Mouse (Mus musculus): ENCODE measurements around the gene Fads2. TPM values are rescaled to one million over a fixed set of nuclear protein-coding genes. Genes with fewer than 3 reads are reported as not detected.

Fads2 gene
- polyA plus RNA-seq, 1 experiment from 2014 or later, result 133 TPM

GRCm38 (mm10) chr19:10057486-10058351 is 43.8 kb downstream of the Fads2 start:
- no peak for ATAC-seq (ENCODE audit: low FRiP score, low read depth)
- H3K27me3 ChIP-seq (replicated peaks), result no peaks in the 10 kb centered on the region
- H3K4me3 ChIP-seq, result no peak overlapping the region
- no peaks in the 10 kb centered on the region for H3K9me3 ChIP-seq
- WGBS, result 74% methylated on average over 11 of the region's 11 CpGs
- no peak overlapping the region for H3K4me2 ChIP-seq (replicated peaks)
- no peak overlapping the region for H3K27ac ChIP-seq
- H3K9ac ChIP-seq, result no peak overlapping the region
- H3K4me1 ChIP-seq, result peaks cover 7% of the 10 kb centered on the region; the same call in 1 of the 2 replicates
- peaks cover 19% of the 10 kb centered on the region for H3K36me3 ChIP-seq

GRCm38 (mm10) chr19:10056686-10057085 is 44.9 kb downstream of the Fads2 start:
- Histone ChIP-seq H3K9me3 (no peaks in the 10 kb centered on the region), H3K4me2 (replicated peaks) (no peak overlapping the region), H3K27ac (no peak overlapping the region), H3K27me3 (replicated peaks) (no peaks in the 10 kb centered on the region), H3K9ac (no peak overlapping the region), H3K4me3 (no peak overlapping the region), H3K4me1 (peaks cover 7% of the 10 kb centered on the region; the same call in 1 of the 2 replicates), H3K36me3 (peaks cover 9% of the 10 kb centered on the region)
- WGBS, result 95% methylated on average over 3 of the region's 3 CpGs
- ATAC-seq (ENCODE audit: low FRiP score, low read depth), result no peak

DNA sequence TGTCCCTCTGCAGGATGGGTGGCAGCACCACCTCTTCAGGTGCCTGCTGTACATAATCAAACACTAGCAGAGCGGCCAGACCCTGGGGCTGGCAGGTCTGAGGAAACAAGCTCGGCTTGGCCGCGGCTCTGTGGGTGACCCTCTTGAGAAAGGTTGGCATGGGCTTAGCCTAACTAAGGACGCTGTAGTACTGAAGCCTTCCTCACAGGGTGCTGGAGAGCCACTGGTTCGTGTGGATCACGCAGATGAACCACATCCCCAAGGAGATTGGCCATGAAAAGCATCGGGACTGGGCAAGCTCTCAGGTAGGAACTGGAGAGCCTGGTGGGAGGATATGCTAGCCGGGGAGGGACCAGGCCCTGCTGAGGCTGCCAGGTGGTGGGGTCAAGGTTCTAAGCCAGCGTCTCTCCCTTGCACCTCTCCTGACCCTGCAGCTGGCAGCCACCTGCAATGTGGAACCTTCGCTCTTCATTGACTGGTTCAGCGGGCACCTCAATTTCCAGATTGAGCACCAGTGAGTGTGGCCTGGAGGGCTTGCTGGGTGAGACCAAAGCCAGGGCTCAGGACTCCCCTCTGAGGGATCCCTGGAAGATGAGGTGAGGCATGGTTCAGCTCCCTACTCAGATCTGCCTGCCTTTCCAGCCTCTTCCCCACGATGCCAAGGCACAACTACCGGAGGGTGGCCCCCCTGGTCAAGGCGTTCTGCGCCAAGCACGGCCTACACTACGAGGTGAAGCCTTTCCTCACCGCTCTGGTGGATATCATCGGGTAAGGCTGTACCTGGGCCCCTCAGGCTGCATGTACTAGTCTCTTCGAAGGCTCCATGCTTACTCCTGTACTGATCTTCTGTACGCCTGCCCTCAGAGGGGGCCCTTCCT is 45.5 kb downstream of the Fads2 start:
- peaks cover 3% of the 10 kb centered on the region; the same call in 1 of the 2 replicates for H3K36me3 ChIP-seq
- no peak overlapping the region for H3K4me2 ChIP-seq (replicated peaks)
- H3K27me3 ChIP-seq (replicated peaks), result no peaks in the 10 kb centered on the region
- no peak overlapping the region for H3K27ac ChIP-seq
- H3K4me1 ChIP-seq, result peaks cover 4% of the 10 kb centered on the region; the same call in 1 of the 2 replicates
- H3K9ac ChIP-seq, result no peak overlapping the region
- H3K4me3 ChIP-seq, result no peak overlapping the region
- H3K9me3 ChIP-seq, result no peaks in the 10 kb centered on the region
- WGBS, result 86% methylated on average over 22 of the region's 22 CpGs
- no peak for ATAC-seq (ENCODE audit: low FRiP score, low read depth)

GRCm38 (mm10) chr19:10055261-10055660 is 46.3 kb downstream of the Fads2 start:
- no peak overlapping the region for H3K4me2 ChIP-seq (replicated peaks)
- no peaks in the 10 kb centered on the region for H3K4me1 ChIP-seq
- no peaks in the 10 kb centered on the region for H3K9me3 ChIP-seq
- 87% methylated on average over 3 of the region's 3 CpGs for WGBS
- H3K9ac ChIP-seq, result no peak overlapping the region
- ATAC-seq (ENCODE audit: low FRiP score, low read depth), result no peak
- no peak overlapping the region for H3K27ac ChIP-seq
- no peaks in the 10 kb centered on the region for H3K27me3 ChIP-seq (replicated peaks)
- no peak overlapping the region for H3K4me3 ChIP-seq
- no peaks in the 10 kb centered on the region for H3K36me3 ChIP-seq

DNA sequence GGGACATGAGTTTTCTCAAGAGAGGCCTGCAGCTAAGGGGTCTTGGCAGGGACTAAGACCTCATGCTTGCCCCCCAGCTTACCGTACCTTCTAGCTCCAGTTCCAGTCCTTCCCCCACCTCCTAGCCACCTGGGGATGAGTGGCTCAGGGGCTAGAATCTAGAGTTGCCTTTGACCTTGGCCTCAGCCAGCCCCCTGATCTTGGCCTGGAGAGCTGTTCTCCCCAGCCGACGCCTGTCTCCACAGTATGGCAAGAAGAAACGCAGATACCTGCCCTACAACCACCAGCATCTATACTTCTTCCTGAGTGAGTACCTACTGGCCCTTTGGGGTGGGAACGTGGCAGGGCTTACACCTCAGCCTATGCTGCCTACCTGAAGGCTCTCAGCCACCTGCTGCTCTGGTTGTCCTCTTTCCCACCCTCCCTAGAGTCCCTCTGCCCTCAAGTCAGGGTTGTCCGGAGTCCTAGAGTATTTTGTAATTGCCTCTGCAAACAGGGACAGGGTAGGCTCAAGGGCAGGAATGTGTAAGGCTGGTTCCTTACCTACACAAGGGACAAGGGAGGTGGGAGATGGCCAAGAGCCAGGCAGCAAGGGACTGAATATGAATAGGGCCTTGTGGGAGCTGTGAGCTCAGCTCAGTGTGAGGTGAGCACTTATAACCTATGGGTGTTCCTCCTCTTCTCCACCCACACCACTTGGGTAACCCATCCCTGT is 47.0 kb downstream of the Fads2 start:
- no peak for ATAC-seq (ENCODE audit: low FRiP score, low read depth)
- Histone ChIP-seq H3K36me3 (no peaks in the 10 kb centered on the region), H3K4me3 (no peak overlapping the region), H3K9ac (no peak overlapping the region), H3K4me2 (replicated peaks) (no peak overlapping the region), H3K4me1 (no peaks in the 10 kb centered on the region), H3K9me3 (no peaks in the 10 kb centered on the region), H3K27ac (no peak overlapping the region), H3K27me3 (replicated peaks) (no peaks in the 10 kb centered on the region)
- WGBS, result 95% methylated on average over 6 of the region's 6 CpGs

- Histone ChIP-seq H3K27ac (no peak overlapping the region), H3K36me3 (no peaks in the 10 kb centered on the region), H3K4me3 (no peak overlapping the region), H3K27me3 (replicated peaks) (no peaks in the 10 kb centered on the region), H3K9me3 (no peaks in the 10 kb centered on the region), H3K9ac (no peak overlapping the region), H3K4me1 (no peaks in the 10 kb centered on the region), H3K4me2 (replicated peaks) (no peak overlapping the region)
- WGBS, result 93% methylated on average over 10 of the region's 10 CpGs
- no peak for ATAC-seq (ENCODE audit: low FRiP score, low read depth)
Measured at GRCm38 (mm10) chr19:10053692-10054260, 47.8 kb downstream of the Fads2 start.

- no peaks in the 10 kb centered on the region for H3K36me3 ChIP-seq
- H3K27ac ChIP-seq, result no peak overlapping the region
- H3K4me3 ChIP-seq, result no peak overlapping the region
- no peaks in the 10 kb centered on the region for H3K4me1 ChIP-seq
- H3K9ac ChIP-seq, result no peak overlapping the region
- H3K9me3 ChIP-seq, result no peaks in the 10 kb centered on the region
- ATAC-seq (ENCODE audit: low FRiP score, low read depth), result no peak
- H3K27me3 ChIP-seq (replicated peaks), result no peaks in the 10 kb centered on the region
- H3K4me2 ChIP-seq (replicated peaks), result no peak overlapping the region
- 90% methylated on average over 4 of the region's 4 CpGs for WGBS
Measured at GRCm38 (mm10) chr19:10052698-10053097, 48.8 kb downstream of the Fads2 start.

DNA sequence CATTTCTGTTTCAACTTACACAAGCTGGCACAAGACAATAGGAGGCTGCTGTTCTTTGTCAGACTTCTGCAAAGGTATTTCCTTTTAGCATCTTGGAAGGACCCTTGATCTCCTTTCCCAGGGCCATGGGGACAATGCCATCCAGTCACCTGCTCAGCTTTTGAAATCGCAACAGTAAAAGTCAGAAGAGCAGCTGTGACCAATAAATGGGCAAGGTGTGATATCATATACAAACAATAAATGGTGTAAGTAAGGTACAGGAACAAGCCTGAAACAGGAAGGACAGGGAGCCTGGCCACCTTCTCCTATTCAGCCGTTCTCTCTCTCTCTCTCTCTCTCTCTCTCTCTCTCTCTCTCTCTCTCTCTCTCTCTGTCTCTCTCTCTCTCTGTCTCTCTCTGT is 51.1 kb downstream of the Fads2 start:
- Histone ChIP-seq H3K4me1 (no peaks in the 10 kb centered on the region), H3K4me2 (replicated peaks) (no peak overlapping the region), H3K27me3 (replicated peaks) (no peaks in the 10 kb centered on the region), H3K4me3 (no peak overlapping the region), H3K9ac (no peak overlapping the region), H3K9me3 (no peaks in the 10 kb centered on the region), H3K27ac (no peak overlapping the region), H3K36me3 (no peaks in the 10 kb centered on the region)
- no peak for ATAC-seq (ENCODE audit: low FRiP score, low read depth)
- 90% methylated on average over 2 of the region's 2 CpGs for WGBS

- Histone ChIP-seq H3K9me3 (no peaks in the 10 kb centered on the region), H3K4me3 (no peak overlapping the region), H3K4me2 (replicated peaks) (no peak overlapping the region), H3K27me3 (replicated peaks) (no peaks in the 10 kb centered on the region), H3K4me1 (no peaks in the 10 kb centered on the region), H3K9ac (no peak overlapping the region), H3K27ac (no peak overlapping the region), H3K36me3 (no peaks in the 10 kb centered on the region)
- ATAC-seq (ENCODE audit: low FRiP score, low read depth), result no peak
Measured at GRCm38 (mm10) chr19:10049533-10049932, 52.0 kb downstream of the Fads2 start.

DNA sequence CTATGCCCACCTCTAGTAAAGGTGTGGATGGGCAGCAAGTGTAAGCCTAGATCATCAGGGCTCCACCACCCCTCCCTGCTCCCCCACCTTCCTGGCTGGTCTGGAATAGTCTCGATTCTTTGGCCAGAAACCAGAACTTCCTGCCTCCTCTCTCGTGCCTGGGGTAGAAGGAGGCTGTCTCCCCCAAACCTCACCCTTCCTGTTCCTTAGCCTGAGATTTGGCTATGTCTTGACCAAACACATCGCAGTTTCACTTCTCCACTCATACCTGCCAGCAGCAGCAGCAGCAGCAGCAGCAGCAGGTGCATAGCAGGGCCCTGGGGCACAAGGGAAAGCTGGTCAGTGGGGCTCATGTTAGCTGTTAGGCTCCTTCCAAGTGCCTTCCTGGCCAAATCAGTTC is 54.6 kb downstream of the Fads2 start:
- 63% methylated on average over 3 of the region's 3 CpGs for WGBS
- Histone ChIP-seq H3K36me3 (no peaks in the 10 kb centered on the region), H3K27me3 (replicated peaks) (no peaks in the 10 kb centered on the region; the same call in 1 of the 2 replicates), H3K27ac (no peak overlapping the region), H3K4me1 (peaks cover 6% of the 10 kb centered on the region), H3K9me3 (no peaks in the 10 kb centered on the region), H3K4me2 (replicated peaks) (no peak overlapping the region), H3K4me3 (no peak overlapping the region), H3K9ac (no peak overlapping the region)
- no peak for ATAC-seq (ENCODE audit: low FRiP score, low read depth)

GRCm38 (mm10) chr19:10046346-10046745 is 55.2 kb downstream of the Fads2 start:
- 76% methylated on average over 4 of the region's 4 CpGs for WGBS
- Histone ChIP-seq H3K4me3 (no peak overlapping the region), H3K4me1 (peaks cover 11% of the 10 kb centered on the region), H3K4me2 (replicated peaks) (no peak overlapping the region), H3K27me3 (replicated peaks) (no peaks in the 10 kb centered on the region; the same call in 1 of the 2 replicates), H3K9me3 (no peaks in the 10 kb centered on the region), H3K27ac (no peak overlapping the region), H3K9ac (no peak overlapping the region), H3K36me3 (no peaks in the 10 kb centered on the region)
- no peak for ATAC-seq (ENCODE audit: low FRiP score, low read depth)
